Mouse (Mus musculus) naive thymus-derived CD4-positive, alpha-beta T cell, adult 2 months (primary cell): ENCODE results near the gene Olfr355.

ENCODE experiments used
- DNase-seq: peaks from one replicate; pipeline ENCODE4 v3.0.0-alpha.2; 2011; ENCODE audit warnings: low read depth

The Olfr355 gene

GRCm38 (mm10) chr2:36928797-36929196 is at the start of gene Olfr355:
Olfr355 (minus strand) TSS chr2:36928897.
- no peak for DNase-seq

DNA sequence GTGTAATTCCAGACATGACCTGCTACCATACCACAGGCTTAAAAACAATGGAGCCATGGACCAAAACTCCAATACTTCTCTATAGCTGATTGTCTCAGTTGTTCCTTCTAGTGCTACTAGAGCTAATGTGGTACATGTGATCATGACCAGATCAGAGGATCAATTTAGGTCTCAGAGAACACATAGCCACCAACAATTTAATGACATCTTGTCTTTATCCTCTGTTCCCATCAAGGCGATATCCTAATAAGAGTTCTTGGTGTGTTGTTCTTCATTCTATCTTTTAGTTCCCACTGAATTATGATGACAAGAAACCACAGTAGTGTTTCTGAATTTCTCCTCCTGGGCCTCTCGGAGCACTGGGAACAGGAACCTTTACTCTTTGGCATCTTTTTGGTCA is 8.1 kb upstream of the Olfr355 start, which contains the start of gene Olfr356:
Gene Olfr356 (plus strand): TSS at position 301 of the 400 bp plus-strand sequence.
- DNase-seq, result no peak

DNA sequence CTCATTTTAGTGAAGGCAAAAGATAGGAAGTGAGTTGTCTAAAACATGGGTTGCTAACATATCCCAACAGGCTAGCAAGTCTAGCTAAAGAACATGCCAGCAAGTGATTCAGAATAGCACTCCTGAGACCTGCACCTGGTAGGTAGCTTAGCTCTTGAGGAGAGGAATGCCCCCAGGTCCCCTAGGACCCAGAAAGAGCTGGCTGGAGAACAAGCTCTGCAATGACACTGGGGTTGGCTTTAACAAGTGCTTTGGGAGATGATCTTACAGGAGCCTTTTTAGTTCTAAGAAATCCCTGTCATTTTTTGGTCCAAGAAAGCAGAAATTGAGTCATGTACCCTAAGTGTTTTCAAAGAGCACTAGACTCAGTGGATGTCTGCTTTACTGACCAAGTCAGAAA is 23.3 kb downstream of the Olfr355 start, which contains the start of gene Olfr354:
Gene Olfr354 (plus strand): TSS at position 301 of the 400 bp plus-strand sequence.
- DNase-seq, result no peak

DNA sequence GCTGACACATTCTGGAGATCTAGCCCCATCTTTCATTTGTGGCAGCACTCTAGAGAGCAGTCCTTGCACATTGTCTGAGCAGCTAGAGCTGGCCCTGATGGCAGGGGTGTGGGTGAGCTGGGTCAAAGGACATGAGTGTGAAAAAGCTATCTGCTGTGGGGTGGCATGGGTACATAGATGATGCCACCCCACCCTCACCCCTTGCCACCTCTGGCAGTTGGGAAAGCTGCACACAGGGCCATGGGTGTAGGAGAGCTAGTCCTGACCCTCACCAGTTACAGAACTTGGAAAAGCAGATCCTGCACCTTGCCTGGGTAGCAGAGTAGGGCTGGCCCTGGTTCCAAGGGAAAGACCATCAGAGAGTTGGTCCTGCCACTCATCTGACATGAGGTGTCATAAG is 31.6 kb downstream of the Olfr355 start:
- DNase-seq, result no peak

DNA sequence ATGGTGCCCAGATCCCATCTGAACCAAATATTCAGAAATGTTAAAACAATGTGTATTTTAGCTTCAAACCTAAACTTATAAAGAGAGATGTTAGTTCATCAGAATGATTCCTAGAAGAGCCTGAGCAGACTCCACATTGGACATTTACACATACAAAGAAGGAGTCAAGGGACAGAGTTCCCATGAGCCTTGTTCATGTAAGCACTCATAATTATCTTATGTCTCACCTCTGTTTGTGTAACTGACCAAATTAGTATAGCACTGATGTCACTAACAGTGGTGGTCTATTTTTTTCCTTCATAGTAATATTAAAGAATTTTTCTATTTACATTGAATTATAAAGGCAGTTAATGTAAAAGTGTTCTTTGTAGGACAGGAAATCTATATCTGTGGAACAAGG is 35.9 kb downstream of the Olfr355 start, which contains the start of gene Olfr353:
Gene Olfr353 (minus strand): TSS at position 101 of the 400 bp plus-strand sequence.
- no peak for DNase-seq
